Mouse (Mus musculus) thymus, adult 2 months (tissue): ENCODE data around the gene Dapk1. TPM values are rescaled to one million over a fixed set of nuclear protein-coding genes. Genes with fewer than 3 reads are reported as not detected.

Experiments used
- DNase-seq: peaks from one replicate; pipeline ENCODE4 v3.0.0; 2021
- H3K27ac ChIP-seq: fragments of 200-500 bp; 2 replicates; pipeline ENCODE4 v1.5.1; 2012; ENCODE audit warnings: low read length, control low read depth; ENCODE audit not compliant: control insufficient read depth, insufficient read depth
- H3K27me3 ChIP-seq: fragments of 200-500 bp; 2 replicates; pipeline ENCODE4 v1.6.1; 2012; ENCODE audit warnings: mild to moderate bottlenecking, low read length, moderate library complexity, mixed read lengths; ENCODE audit not compliant: control insufficient read depth, insufficient read depth
- H3K36me3 ChIP-seq: fragments of 200-500 bp; 2 replicates; pipeline ENCODE4 v1.6.1; 2012; ENCODE audit warnings: mild to moderate bottlenecking, low read length, moderate library complexity; ENCODE audit not compliant: control insufficient read depth, insufficient read depth
- H3K4me1 ChIP-seq: fragments of 200-500 bp; replicated peaks from 2 replicates; pipeline ENCODE4 v1.6.1; 2012; ENCODE audit warnings: low read length; ENCODE audit not compliant: control insufficient read depth, insufficient read depth
- H3K4me3 ChIP-seq: fragments of 200-500 bp; 2 replicates; pipeline ENCODE4 v1.5.1; 2012; ENCODE audit warnings: mild to moderate bottlenecking, low read length, control low read depth, moderate library complexity; ENCODE audit not compliant: control insufficient read depth, insufficient read depth
- CTCF ChIP-seq: fragments of 200-500 bp; IDR thresholded peaks from 2 replicates; pipeline ENCODE4 v1.5.1; 2012; ENCODE audit warnings: mild to moderate bottlenecking, control low read depth, low read length, moderate library complexity, borderline replicate concordance; ENCODE audit not compliant: control insufficient read depth, poor library complexity, insufficient read depth; ENCODE audit errors: extremely low read depth
- POLR2A ChIP-seq: fragments of 200-500 bp; IDR thresholded peaks from 2 replicates; pipeline ENCODE4 v1.6.1; 2012; ENCODE audit warnings: mild to moderate bottlenecking, low read length, control low read depth, moderate library complexity; ENCODE audit not compliant: control insufficient read depth, poor library complexity, insufficient read depth; ENCODE audit errors: extremely low read depth
- WGBS: fragments of 180-500 bp; shearing (Covaris S2); methylation state at CpG from one replicate; pipeline ENCODE4 v1.1.7; 2018; 5-methylcytosine and 5-hydroxymethylcytosine counted together
- polyA plus RNA-seq: library from polyadenylated mRNA; depleted of rRNA; stranded (reverse); fragments of >200 nt; gene quantifications from 2 replicates; pipeline ENCODE4 v1.2.3, GENCODE M21; 2012; rRNA removed

The Dapk1 gene
- polyA plus RNA-seq, 1 experiment: 45.2 TPM

DNA sequence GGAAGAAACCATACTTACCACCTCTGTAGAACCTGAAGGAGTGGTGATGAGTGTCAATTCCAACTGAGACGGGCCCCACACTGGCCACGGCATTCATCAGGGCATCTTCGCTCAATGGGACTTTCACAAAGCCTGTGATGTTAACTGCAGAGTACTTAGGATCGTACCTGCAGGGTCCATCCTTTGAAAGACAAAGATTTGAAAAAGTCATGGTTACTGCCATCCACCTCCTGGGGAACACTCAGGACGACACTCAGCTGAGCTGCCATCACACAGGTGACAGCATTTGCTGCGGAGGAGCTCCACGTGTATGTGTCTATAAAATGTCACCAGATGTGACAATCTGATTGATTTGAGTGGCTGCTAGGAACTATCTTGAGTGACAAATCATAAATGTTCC, 181.6 kb downstream of the Dapk1 start:
- Histone ChIP-seq H3K27me3 (no peaks in the 10 kb centered on the region), H3K4me3 (no peak overlapping the region), H3K36me3 (no peaks in the 10 kb centered on the region), H3K27ac (no peak overlapping the region), H3K4me1 (no peaks in the 10 kb centered on the region)
- no peak for DNase-seq
- WGBS: 92% methylated on average over 7 of the region's 7 CpGs
- no peak for TF ChIP-seq CTCF
- TF ChIP-seq POLR2A: no peak

DNA sequence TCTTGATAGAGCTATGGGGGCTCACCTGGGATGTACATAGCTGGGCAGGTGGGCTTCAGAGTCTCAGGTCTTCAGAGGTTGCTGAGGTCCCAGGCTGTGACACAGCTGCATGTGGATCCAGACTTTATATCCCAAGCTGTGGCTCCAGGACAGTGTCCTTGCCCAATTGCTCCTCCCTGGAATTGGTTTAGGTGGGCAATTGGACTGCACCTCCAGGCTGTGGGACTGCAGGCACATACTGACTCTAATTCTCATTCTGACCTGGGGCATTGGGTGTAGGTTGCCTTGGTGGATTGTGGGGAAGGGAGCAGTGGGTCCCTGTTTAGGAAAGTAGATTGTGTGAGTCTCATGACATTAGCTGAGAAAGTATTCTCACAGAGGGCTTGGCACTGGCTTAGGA, 184.5 kb downstream of the Dapk1 start, which contains the start of gene BC051665:
TSS of gene BC051665 (minus strand) at position 101 of the 400 bp plus-strand sequence.
- Histone ChIP-seq H3K27me3 (no peaks in the 10 kb centered on the region), H3K4me1 (no peaks in the 10 kb centered on the region), H3K27ac (no peak within 1 kb of the TSS), H3K4me3 (no peak within 1 kb of the TSS), H3K36me3 (no peaks in the 10 kb centered on the region)
- no peak for DNase-seq
- TF ChIP-seq POLR2A: no peak

DNA sequence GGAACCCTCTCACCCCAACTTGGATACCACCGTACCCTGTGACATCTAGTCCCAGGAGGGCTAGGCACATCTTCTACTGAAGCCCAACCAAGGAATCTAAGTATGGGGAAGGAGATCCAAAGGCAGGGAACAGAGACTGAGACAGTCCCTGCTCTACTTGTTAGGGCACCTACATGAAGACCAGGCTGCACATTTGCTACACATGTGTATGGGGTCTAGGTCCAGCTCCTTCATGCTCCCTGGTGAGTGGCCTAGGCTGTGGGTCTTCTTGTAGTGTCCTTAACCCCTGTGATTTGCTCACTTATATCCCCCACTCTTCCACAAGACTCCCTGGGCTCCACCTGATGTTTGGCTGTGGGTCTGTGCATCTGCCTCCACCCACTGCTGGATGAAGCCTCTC, 187.7 kb downstream of the Dapk1 start:
- no peak for DNase-seq
- 90% methylated on average over 1 of the region's 1 CpGs for WGBS

DNA sequence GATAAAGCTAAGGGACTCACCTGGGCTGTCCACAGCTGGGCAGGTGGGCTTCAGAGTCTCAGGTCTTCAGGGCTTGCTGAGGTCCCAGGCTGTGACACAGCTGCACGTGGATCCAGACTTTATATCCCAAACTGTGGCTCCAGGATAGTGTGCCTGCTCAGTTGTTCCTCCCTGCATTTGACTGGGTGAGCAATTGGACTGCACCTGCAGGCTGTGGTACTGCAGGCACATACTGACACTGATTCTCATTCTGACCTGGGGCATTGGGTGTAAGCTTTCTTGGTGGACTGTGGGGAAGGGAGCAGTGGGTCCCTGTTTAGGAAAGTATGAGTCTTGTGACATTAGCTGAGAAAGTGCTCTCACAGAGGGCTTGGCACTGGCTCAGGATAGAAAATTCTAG, 201.0 kb downstream of the Dapk1 start, which contains the start of gene Ctsll3:
TSS of gene Ctsll3 (minus strand) at position 101 of the 400 bp plus-strand sequence.
- Histone ChIP-seq H3K27me3 (no peaks in the 10 kb centered on the region), H3K4me1 (no peaks in the 10 kb centered on the region), H3K27ac (no peak within 1 kb of the TSS), H3K4me3 (no peak within 1 kb of the TSS), H3K36me3 (no peaks in the 10 kb centered on the region)
- no peak for DNase-seq
- 73% methylated on average over 1 of the region's 1 CpGs for WGBS
- TF ChIP-seq POLR2A: no peak
- TF ChIP-seq CTCF: no peak

More for the DNA sequence above, 187.7 kb downstream of the Dapk1 start:
- Histone ChIP-seq H3K27ac (no peak overlapping the region), H3K36me3 (no peaks in the 10 kb centered on the region), H3K27me3 (no peaks in the 10 kb centered on the region), H3K4me3 (no peak overlapping the region), H3K4me1 (no peaks in the 10 kb centered on the region)
- no peak for TF ChIP-seq POLR2A
- no peak for TF ChIP-seq CTCF

DNA sequence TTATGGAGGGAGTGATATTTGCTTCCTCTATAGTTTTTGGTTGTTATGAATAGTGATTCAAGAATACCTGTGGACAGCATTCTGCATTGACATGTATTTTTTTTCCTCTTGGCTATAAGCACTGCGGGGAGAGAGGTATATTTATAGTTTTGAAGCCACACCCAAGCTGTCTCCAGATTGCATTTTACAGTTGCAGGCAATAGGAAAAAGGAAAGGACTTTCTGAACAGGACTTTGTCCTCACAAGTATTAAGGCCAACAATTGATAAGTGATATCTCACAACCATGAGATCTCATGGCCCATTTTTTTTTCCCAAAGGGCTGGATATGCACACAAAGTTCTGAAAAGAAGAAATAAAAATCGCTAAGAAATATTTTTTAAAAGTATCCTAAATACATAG, 207.9 kb downstream of the Dapk1 start:
- no peak for TF ChIP-seq POLR2A
- TF ChIP-seq CTCF: no peak
- no peaks in the 10 kb centered on the region for H3K4me1 ChIP-seq

DNA sequence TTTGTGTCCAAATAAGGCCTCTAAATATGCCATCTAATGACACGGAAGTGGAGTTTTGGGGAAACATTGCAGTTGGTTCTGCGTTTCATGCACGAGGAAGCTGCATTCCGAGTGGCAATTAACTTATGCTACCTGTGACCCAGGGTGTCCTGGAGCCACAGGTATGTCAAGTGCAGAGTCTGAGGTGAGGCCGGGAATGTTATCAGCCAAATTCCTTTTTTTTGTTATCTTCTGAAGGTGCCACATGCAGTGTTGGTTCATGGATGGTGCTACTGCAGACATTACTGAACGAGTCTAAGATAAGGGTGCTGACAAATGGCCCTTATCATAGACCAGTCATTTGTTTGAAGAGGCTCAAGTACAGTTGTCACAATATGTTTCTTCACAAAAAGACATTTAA, 211.0 kb downstream of the Dapk1 start:
- Histone ChIP-seq H3K4me1 (no peaks in the 10 kb centered on the region), H3K27me3 (no peaks in the 10 kb centered on the region), H3K4me3 (no peak overlapping the region), H3K36me3 (no peaks in the 10 kb centered on the region), H3K27ac (no peak overlapping the region)
- no peak for TF ChIP-seq POLR2A
- no peak for TF ChIP-seq CTCF
- WGBS: 87% methylated on average over 6 of the region's 6 CpGs
- DNase-seq: no peak

More for the DNA sequence above, 207.9 kb downstream of the Dapk1 start:
- H3K27me3 ChIP-seq: no peaks in the 10 kb centered on the region
- DNase-seq: no peak
- H3K4me3 ChIP-seq: no peak overlapping the region
- 80% methylated on average over 2 of the region's 2 CpGs for WGBS
- H3K27ac ChIP-seq: no peak overlapping the region
- no peaks in the 10 kb centered on the region for H3K36me3 ChIP-seq

Other genes with a start within 250 kb of the Dapk1 start
- gene BC051665, start 184.4 kb downstream of the Dapk1 start, polyA plus RNA-seq: not detected in 2 replicates
- gene Ctsll3, start 200.9 kb downstream of the Dapk1 start, polyA plus RNA-seq: not detected in 2 replicates